Mouse (Mus musculus) right cerebral cortex, postnatal 14 days (tissue): ENCODE data around the gene Ip6k3.

Experiments used
- DNase-seq: peaks from one replicate; pipeline ENCODE4 v3.0.0; 2022

The Ip6k3 gene

GRCm38 (mm10) chr17:27181666-27182065 is 14.1 kb upstream of the Ip6k3 start:
- no peak for DNase-seq

GRCm38 (mm10) chr17:27179681-27180280 is 12.2 kb upstream of the Ip6k3 start:
- no peak for DNase-seq

GRCm38 (mm10) chr17:27178427-27179177 is 11.0 kb upstream of the Ip6k3 start:
- no peak for DNase-seq

- no peak for DNase-seq
Observed at GRCm38 (mm10) chr17:27178019-27178418, 10.4 kb upstream of the Ip6k3 start.

GRCm38 (mm10) chr17:27176754-27177153 is 9.2 kb upstream of the Ip6k3 start:
- no peak for DNase-seq

GRCm38 (mm10) chr17:27176287-27176686 is 8.7 kb upstream of the Ip6k3 start:
- no peak for DNase-seq

GRCm38 (mm10) chr17:27175196-27175874 is 7.7 kb upstream of the Ip6k3 start:
- no peak for DNase-seq

GRCm38 (mm10) chr17:27173715-27174114 is 6.1 kb upstream of the Ip6k3 start:
- no peak for DNase-seq

- no peak for DNase-seq
Observed at GRCm38 (mm10) chr17:27172459-27172858, 4.9 kb upstream of the Ip6k3 start.

- DNase-seq, result no peak
Observed at GRCm38 (mm10) chr17:27171121-27171520, 3.5 kb upstream of the Ip6k3 start.

GRCm38 (mm10) chr17:27169952-27170695 is 2.5 kb upstream of the Ip6k3 start:
- DNase-seq, result no peak

- no peak for DNase-seq
Observed at GRCm38 (mm10) chr17:27168569-27168968, 974 bp upstream of the Ip6k3 start.

- DNase-seq, result no peak
Observed at GRCm38 (mm10) chr17:27166901-27167300, 694 bp downstream of the Ip6k3 start.

- DNase-seq, result peak; percentile 69
Observed at GRCm38 (mm10) chr17:27165054-27165773, 2.4 kb downstream of the Ip6k3 start.

GRCm38 (mm10) chr17:27160905-27161304 is 6.7 kb downstream of the Ip6k3 start:
- no peak for DNase-seq

- no peak for DNase-seq
Observed at GRCm38 (mm10) chr17:27159169-27159568, 8.4 kb downstream of the Ip6k3 start.

- no peak for DNase-seq
Observed at GRCm38 (mm10) chr17:27158439-27158838, 9.2 kb downstream of the Ip6k3 start.

- DNase-seq, result no peak
Observed at GRCm38 (mm10) chr17:27155752-27156151, 11.8 kb downstream of the Ip6k3 start.

GRCm38 (mm10) chr17:27154881-27155280 is 12.7 kb downstream of the Ip6k3 start:
- no peak for DNase-seq

- no peak for DNase-seq
Observed at GRCm38 (mm10) chr17:27154256-27154655, 13.3 kb downstream of the Ip6k3 start.

GRCm38 (mm10) chr17:27153773-27154193 is 13.8 kb downstream of the Ip6k3 start:
- DNase-seq, result no peak

- DNase-seq, result no peak
Observed at GRCm38 (mm10) chr17:27152976-27153723, 14.4 kb downstream of the Ip6k3 start.
